Mouse (Mus musculus): ENCODE measurements around the gene Snn. TPM values are rescaled to one million over a fixed set of nuclear protein-coding genes. Genes with fewer than 3 reads are reported as not detected.

Gene Snn
- polyA plus RNA-seq, 1 experiment from 2014 or later: 2.4 TPM

DNA sequence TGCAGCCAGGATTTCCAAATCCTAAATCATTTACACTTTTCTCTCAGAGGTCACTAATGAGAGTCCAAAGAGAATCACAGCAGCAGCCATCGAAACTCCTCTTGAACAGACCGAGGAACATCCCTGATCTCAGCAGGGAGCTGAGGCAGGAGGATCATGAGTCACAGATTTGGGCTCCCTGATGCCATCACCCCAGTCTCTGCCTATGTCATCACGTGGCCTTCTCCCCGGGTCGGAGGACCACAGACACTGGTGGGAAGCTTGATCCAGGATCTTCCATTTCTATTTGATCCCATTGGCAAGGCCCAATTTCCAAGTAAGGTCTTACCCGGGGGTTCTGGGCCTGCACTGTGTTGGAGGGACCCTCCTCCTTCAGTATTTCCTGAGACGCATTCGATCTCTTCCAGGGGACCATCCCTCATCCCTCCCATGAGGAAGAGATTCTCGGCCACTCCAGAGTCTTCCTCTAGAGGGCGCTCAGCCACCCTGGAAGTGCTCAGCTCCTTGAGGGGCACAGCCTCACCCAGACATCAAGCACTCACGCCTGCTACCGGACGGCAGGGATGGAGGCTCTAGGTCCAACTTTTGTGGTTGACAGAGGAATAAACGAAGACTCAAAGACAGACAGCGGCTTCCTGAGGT is 24.8 kb upstream of the Snn start:
- Histone ChIP-seq H3K36me3 (ENCODE audit: control insufficient read depth, insufficient read depth) (no peaks in the 10 kb centered on the region), H3K9me3 (replicated peaks; ENCODE audit: control insufficient read depth, low read length) (no peaks in the 10 kb centered on the region), H3K27ac (ENCODE audit: low read length) (no peak overlapping the region), H3K4me1 (ENCODE audit: control insufficient read depth, low read depth, low read length) (no peaks in the 10 kb centered on the region), H3K27me3 (ENCODE audit: control insufficient read depth, insufficient read depth, low read depth, low read length) (no peaks in the 10 kb centered on the region), H3K4me2 (ENCODE audit: low read depth, low read length) (no peak overlapping the region), H3K9ac (ENCODE audit: low read depth, low read length) (no peak overlapping the region), H3K4me3 (ENCODE audit: low read depth, low read length) (no peak overlapping the region)
- no peak for ATAC-seq (ENCODE audit: low read depth)
- 18% methylated on average over 15 of the region's 15 CpGs for WGBS (ENCODE audit: insufficient replicate concordance)

DNA sequence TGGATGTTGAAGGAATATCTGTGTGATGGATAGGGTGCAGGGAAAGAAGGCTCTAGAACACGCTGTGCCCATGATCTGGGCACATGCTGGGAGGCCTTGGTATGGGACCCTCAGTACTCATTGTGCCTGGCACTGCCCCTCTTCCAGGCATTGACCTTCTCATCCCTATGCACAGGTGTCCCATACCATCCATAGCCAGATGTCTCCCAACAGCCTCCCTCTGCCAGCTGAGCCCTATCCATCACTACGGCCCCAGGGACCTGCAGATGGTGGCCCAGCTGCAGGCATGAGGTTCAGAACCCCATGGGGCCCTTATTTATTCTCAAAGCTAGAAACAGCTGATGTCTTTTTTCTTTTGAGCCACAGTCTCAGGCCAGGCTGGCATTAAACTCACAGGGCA is 20.1 kb upstream of the Snn start:
- H3K4me2 ChIP-seq (ENCODE audit: low read depth, low read length): no peak overlapping the region
- no peaks in the 10 kb centered on the region for H3K27me3 ChIP-seq (ENCODE audit: control insufficient read depth, insufficient read depth, low read depth, low read length)
- ATAC-seq (ENCODE audit: low read depth): no peak
- no peaks in the 10 kb centered on the region for H3K4me1 ChIP-seq (ENCODE audit: control insufficient read depth, low read depth, low read length)
- no peaks in the 10 kb centered on the region for H3K9me3 ChIP-seq (replicated peaks; ENCODE audit: control insufficient read depth, low read length)
- no peak overlapping the region for H3K4me3 ChIP-seq (ENCODE audit: low read depth, low read length)
- H3K36me3 ChIP-seq (ENCODE audit: control insufficient read depth, insufficient read depth): no peaks in the 10 kb centered on the region
- H3K9ac ChIP-seq (ENCODE audit: low read depth, low read length): no peak overlapping the region
- 57% methylated on average over 2 of the region's 2 CpGs for WGBS (ENCODE audit: insufficient replicate concordance)
- no peak overlapping the region for H3K27ac ChIP-seq (ENCODE audit: low read length)

DNA sequence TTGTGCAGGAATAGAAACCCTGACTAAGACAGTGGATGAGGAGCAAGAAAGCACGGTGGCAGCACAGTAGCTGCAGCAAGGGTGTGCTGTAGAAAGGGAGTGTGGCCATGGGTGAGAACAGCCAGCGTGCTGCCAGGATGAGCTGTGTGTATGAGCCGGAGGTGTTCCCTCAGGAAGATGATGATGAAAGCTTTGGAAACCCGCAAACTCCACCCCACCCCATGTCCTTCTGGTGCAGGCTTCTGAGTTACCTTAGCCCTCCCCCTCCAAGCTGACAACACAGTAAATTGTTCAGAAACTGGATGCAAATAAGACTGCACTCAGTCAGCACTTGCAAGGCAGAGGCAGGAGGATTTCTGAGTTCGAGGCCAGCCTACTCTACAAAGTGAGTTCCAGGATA is 17.5 kb upstream of the Snn start:
- 61% methylated on average over 5 of the region's 5 CpGs for WGBS (ENCODE audit: insufficient replicate concordance)
- Histone ChIP-seq H3K4me2 (ENCODE audit: low read depth, low read length) (no peak overlapping the region), H3K9me3 (replicated peaks; ENCODE audit: control insufficient read depth, low read length) (no peaks in the 10 kb centered on the region), H3K4me1 (ENCODE audit: control insufficient read depth, low read depth, low read length) (no peaks in the 10 kb centered on the region), H3K4me3 (ENCODE audit: low read depth, low read length) (no peak overlapping the region), H3K27ac (ENCODE audit: low read length) (no peak overlapping the region), H3K27me3 (ENCODE audit: control insufficient read depth, insufficient read depth, low read depth, low read length) (no peaks in the 10 kb centered on the region), H3K36me3 (ENCODE audit: control insufficient read depth, insufficient read depth) (no peaks in the 10 kb centered on the region), H3K9ac (ENCODE audit: low read depth, low read length) (no peak overlapping the region)
- ATAC-seq (ENCODE audit: low read depth): no peak

DNA sequence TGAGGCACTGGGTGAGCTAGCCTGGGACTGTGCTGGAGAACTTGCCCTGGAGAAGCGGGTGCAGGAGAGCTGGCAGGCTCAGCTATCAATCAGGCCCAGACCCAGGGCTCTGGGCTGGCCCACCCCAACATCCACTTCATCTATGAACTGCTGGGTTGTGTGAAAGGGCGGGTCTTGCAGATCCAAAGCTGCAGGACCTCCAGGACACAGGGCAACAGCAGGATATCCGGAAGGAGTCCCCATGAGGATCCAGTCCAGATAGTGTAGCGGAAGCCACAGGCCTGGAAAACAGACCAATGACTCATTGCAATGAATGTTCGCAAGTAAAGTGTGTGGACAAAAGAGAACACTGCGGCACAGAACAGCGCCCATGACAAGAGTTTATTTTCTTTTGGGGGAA is 14.3 kb upstream of the Snn start:
- Histone ChIP-seq H3K4me1 (ENCODE audit: control insufficient read depth, low read depth, low read length) (no peaks in the 10 kb centered on the region), H3K36me3 (ENCODE audit: control insufficient read depth, insufficient read depth) (no peaks in the 10 kb centered on the region), H3K27me3 (ENCODE audit: control insufficient read depth, insufficient read depth, low read depth, low read length) (no peaks in the 10 kb centered on the region), H3K9ac (ENCODE audit: low read depth, low read length) (no peak overlapping the region), H3K4me2 (ENCODE audit: low read depth, low read length) (no peak overlapping the region), H3K9me3 (replicated peaks; ENCODE audit: control insufficient read depth, low read length) (no peaks in the 10 kb centered on the region), H3K27ac (ENCODE audit: low read length) (no peak overlapping the region), H3K4me3 (ENCODE audit: low read depth, low read length) (no peak overlapping the region)
- peak; percentile 55 for ATAC-seq (ENCODE audit: low read depth)
- WGBS (ENCODE audit: insufficient replicate concordance): 59% methylated on average over 7 of the region's 7 CpGs

DNA sequence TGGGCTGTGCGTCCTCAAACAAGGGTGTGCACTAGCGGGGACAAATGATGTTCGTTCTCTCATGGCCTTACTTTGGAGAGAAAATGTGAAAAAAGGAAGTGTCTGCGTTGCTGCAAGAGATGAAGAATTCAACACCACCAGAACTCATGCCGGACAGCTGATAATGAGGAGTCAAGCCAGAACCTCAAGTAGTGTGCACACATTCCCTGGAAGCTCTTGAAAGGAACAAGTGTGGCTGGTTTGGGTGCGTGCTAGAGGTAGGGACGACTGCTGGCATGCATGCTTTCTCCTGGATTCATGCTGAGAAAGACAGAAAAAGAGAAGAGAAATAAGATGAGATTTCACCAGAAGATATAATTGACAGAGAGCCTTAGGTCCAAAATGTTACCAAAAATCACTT is 13.6 kb upstream of the Snn start:
- Histone ChIP-seq H3K4me1 (ENCODE audit: control insufficient read depth, low read depth, low read length) (no peaks in the 10 kb centered on the region), H3K4me3 (ENCODE audit: low read depth, low read length) (no peak overlapping the region), H3K36me3 (ENCODE audit: control insufficient read depth, insufficient read depth) (no peaks in the 10 kb centered on the region), H3K27me3 (ENCODE audit: control insufficient read depth, insufficient read depth, low read depth, low read length) (no peaks in the 10 kb centered on the region), H3K9ac (ENCODE audit: low read depth, low read length) (no peak overlapping the region), H3K4me2 (ENCODE audit: low read depth, low read length) (no peak overlapping the region), H3K27ac (ENCODE audit: low read length) (no peak overlapping the region), H3K9me3 (replicated peaks; ENCODE audit: control insufficient read depth, low read length) (no peaks in the 10 kb centered on the region)
- 32% methylated on average over 7 of the region's 7 CpGs for WGBS (ENCODE audit: insufficient replicate concordance)
- no peak for ATAC-seq (ENCODE audit: low read depth)

DNA sequence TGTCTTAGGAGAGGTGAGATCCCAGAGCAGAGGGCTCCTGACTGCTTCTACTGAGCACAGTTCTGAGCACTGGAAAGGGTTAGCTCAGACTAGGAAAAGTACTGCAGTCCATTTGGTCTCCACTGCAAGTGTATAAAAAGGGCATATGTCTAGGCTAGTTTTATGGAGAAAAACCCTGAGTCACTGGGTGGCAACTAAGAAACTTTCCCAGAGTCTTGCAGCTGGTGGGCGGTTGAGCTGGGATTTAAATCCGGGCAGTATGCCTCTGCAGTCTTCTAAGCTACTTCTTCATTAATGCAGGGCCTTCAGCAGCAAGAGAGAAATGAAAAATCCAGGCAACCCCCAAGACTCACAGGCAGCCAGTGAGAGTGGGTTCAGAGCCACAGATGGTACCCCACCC is 10.5 kb upstream of the Snn start:
- Histone ChIP-seq H3K4me1 (ENCODE audit: control insufficient read depth, low read depth, low read length) (no peaks in the 10 kb centered on the region), H3K9me3 (replicated peaks; ENCODE audit: control insufficient read depth, low read length) (no peaks in the 10 kb centered on the region), H3K36me3 (ENCODE audit: control insufficient read depth, insufficient read depth) (no peaks in the 10 kb centered on the region), H3K4me2 (ENCODE audit: low read depth, low read length) (no peak overlapping the region), H3K27me3 (ENCODE audit: control insufficient read depth, insufficient read depth, low read depth, low read length) (no peaks in the 10 kb centered on the region), H3K27ac (ENCODE audit: low read length) (no peak overlapping the region), H3K9ac (ENCODE audit: low read depth, low read length) (no peak overlapping the region), H3K4me3 (ENCODE audit: low read depth, low read length) (no peak overlapping the region)
- WGBS (ENCODE audit: insufficient replicate concordance): 78% methylated on average over 2 of the region's 2 CpGs
- ATAC-seq (ENCODE audit: low read depth): no peak

DNA sequence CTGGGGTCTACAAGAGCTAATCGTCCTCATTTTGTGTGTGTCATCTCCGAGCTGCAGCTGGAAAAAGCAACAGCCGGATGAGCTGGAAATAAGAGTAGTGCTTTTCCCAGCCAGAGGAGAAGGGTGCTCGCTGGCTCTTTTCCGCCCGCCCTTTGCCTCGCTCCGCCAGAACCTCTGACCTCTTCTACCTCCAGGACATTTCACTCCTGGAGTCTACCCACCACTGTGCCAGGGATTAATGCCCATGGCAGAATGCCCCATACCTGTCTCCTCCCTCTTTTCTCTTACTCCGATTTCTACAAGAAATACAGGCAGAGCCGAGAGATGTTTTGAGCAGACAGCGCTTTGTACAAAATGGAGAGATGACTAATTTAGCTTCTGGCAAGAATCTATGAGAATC is 9.6 kb upstream of the Snn start:
- Histone ChIP-seq H3K27ac (ENCODE audit: low read length) (no peak overlapping the region), H3K27me3 (ENCODE audit: control insufficient read depth, insufficient read depth, low read depth, low read length) (no peaks in the 10 kb centered on the region), H3K9me3 (replicated peaks; ENCODE audit: control insufficient read depth, low read length) (no peaks in the 10 kb centered on the region), H3K4me3 (ENCODE audit: low read depth, low read length) (no peak overlapping the region), H3K9ac (ENCODE audit: low read depth, low read length) (no peak overlapping the region), H3K4me1 (ENCODE audit: control insufficient read depth, low read depth, low read length) (no peaks in the 10 kb centered on the region), H3K4me2 (ENCODE audit: low read depth, low read length) (no peak overlapping the region), H3K36me3 (ENCODE audit: control insufficient read depth, insufficient read depth) (no peaks in the 10 kb centered on the region)
- WGBS (ENCODE audit: insufficient replicate concordance): 78% methylated on average over 11 of the region's 11 CpGs
- ATAC-seq (ENCODE audit: low read depth): no peak

DNA sequence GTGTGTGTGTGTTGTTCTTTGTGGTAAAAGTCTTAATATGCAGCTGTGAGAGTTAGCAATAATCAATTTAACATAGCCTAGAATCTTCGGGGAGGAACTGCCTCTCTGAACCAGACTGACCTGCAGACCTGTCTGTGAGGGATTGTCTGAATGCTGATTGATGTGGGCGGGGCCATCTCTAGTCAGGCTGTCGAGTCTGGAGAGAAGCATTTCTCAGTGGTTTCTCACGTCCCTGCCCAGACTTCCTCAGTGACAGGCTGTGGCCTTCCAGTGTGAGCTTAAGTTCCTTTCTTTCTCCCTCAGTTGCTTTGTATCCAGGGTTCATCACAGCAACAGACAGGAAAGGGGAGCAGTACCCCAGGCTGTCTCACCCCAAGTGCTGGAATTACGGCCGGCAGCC is 6.3 kb upstream of the Snn start:
- Histone ChIP-seq H3K27ac (ENCODE audit: low read length) (no peak overlapping the region), H3K9me3 (replicated peaks; ENCODE audit: control insufficient read depth, low read length) (no peaks in the 10 kb centered on the region), H3K4me2 (ENCODE audit: low read depth, low read length) (no peak overlapping the region), H3K4me3 (ENCODE audit: low read depth, low read length) (no peak overlapping the region), H3K27me3 (ENCODE audit: control insufficient read depth, insufficient read depth, low read depth, low read length) (no peaks in the 10 kb centered on the region), H3K9ac (ENCODE audit: low read depth, low read length) (no peak overlapping the region), H3K36me3 (ENCODE audit: control insufficient read depth, insufficient read depth) (no peaks in the 10 kb centered on the region), H3K4me1 (ENCODE audit: control insufficient read depth, low read depth, low read length) (no peaks in the 10 kb centered on the region)
- 34% methylated on average over 6 of the region's 6 CpGs for WGBS (ENCODE audit: insufficient replicate concordance)
- ATAC-seq (ENCODE audit: low read depth): no peak

DNA sequence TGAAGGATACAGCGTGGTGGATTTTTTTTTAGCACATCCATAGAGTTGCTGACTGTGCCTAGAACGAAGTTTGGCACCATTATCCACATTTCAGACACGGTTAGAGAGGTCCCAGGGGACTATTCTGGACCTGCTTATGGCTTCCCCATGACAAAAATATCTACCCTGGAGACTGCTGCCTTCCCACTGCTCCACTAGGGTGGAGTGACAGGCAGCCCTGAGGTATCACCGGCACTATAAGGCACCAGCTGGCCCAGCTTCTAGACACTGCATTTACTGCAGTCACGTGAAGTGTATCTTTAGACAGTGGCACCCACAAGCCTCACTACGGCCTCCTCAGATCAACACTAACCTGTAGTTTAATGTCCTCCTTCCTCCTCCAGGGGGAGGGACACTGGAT is 5.9 kb upstream of the Snn start:
- no peaks in the 10 kb centered on the region for H3K9me3 ChIP-seq (replicated peaks; ENCODE audit: control insufficient read depth, low read length)
- no peak for ATAC-seq (ENCODE audit: low read depth)
- no peak overlapping the region for H3K9ac ChIP-seq (ENCODE audit: low read depth, low read length)
- no peaks in the 10 kb centered on the region for H3K4me1 ChIP-seq (ENCODE audit: control insufficient read depth, low read depth, low read length)
- no peaks in the 10 kb centered on the region for H3K36me3 ChIP-seq (ENCODE audit: control insufficient read depth, insufficient read depth)
- no peak overlapping the region for H3K27ac ChIP-seq (ENCODE audit: low read length)
- no peaks in the 10 kb centered on the region for H3K27me3 ChIP-seq (ENCODE audit: control insufficient read depth, insufficient read depth, low read depth, low read length)
- H3K4me3 ChIP-seq (ENCODE audit: low read depth, low read length): no peak overlapping the region
- no peak overlapping the region for H3K4me2 ChIP-seq (ENCODE audit: low read depth, low read length)
- 56% methylated on average over 6 of the region's 6 CpGs for WGBS (ENCODE audit: insufficient replicate concordance)
